Mouse (Mus musculus) bone marrow, adult 2 months (tissue): ENCODE results near the gene Dhx40.

Source experiments
- CTCF ChIP-seq: fragments of 200-500 bp; IDR thresholded peaks from 2 replicates; pipeline ENCODE4 v1.5.1; 2011; ENCODE audit warnings: low read length, control low read depth; ENCODE audit not compliant: control insufficient read depth, insufficient read depth
- POLR2A ChIP-seq: fragments of 200-500 bp; IDR thresholded peaks from 2 replicates; pipeline ENCODE4 v1.6.1; 2011; ENCODE audit warnings: low read depth, mild to moderate bottlenecking, control low read depth, low read length, borderline replicate concordance; ENCODE audit not compliant: control insufficient read depth

GRCm38 (mm10) chr11:86822531-86822930 is 15.0 kb upstream of the Dhx40 start:
- no peak for TF ChIP-seq POLR2A
- no peak for TF ChIP-seq CTCF
